Mouse (Mus musculus): ENCODE measurements around the gene Fam57a.

Fam57a gene

DNA sequence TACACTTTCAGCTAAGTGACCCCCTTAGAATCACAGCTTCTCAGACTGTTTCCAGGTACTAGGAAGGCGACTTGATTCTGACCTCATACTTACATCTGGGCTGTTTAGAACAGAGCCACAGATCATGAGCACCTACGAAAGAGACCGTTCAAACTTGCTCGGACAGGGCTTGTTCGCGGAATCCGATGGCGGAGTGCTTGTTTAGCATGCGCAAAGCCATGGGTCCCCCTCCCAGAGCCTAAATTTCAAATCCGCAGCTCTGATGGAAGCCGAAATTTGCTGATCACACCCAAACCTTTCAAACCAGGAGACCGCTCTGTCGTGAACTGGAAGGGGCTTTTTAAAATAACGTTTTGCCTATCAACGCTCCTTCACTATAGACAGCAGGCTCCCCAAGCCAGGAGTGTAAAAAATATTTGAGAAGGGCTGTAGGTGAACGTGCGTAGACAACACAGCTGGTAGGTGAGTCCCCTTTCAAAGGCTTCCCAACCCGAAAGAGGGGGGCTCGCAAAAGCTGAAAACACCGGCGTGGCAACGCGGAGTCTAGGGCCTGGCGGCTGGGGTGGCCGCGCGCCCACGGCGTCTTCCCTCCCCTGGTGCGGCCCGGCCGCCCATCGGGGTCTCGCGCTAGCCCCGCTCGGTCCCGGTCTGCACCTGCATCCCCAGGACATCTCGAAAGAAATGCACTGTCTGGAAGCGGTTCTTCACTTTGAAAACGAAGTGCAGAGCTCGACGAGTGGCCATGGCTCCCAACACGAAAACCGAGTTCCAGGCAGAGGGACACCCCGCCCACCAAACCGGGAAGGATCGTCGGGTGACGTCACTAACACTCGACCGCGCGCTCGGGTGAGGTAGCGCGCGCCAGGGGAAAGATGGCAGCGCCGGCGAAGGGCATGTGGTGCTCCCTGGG, 63.7 kb downstream of the Fam57a start, which contains the start of the genes Mrm3 and Glod4:
Gene Mrm3 (plus strand): TSS at position 815 of the 910 bp plus-strand sequence.
Gene Glod4 (minus strand): TSS at position 825 of the 910 bp plus-strand sequence.
- in situ Hi-C loops (cut with MboI; ENCODE audit: unreplicated experiment in 2 of 2): no loop called here

DNA sequence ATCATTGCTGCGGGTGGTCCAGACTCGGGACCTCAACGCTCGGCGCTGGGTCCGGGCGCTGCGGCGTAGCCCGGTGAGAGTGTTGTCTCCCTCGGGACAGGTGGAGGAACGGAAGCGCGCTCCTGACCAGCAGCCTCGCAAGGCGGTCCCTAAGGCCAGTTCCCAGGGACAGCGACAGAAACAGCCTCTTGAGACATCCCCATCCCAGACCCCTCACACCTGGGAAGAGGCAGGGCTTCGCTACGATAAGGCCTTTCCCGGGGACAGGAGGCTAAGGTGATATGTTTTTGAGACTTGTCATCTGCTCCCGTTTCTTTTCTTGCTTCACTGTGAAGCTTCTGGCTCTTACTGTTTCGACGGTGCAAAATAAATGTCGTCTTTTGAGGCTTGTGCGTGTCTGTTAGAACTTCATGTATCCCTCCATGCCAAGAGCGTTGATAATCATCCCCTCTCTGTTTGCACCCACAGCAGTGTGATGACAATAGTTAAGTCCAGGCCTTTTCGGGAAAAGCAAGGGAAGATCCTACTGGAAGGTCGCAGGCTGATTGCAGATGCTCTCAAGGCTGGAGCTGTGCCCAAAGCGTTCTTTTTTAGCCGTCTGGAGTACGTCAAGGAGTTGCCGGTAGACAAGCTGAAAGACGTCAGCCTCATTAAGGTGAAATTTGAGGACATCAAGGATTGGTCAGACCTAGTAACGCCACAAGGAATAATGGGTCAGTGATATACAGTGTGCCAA, 64.5 kb downstream of the Fam57a start:
- in situ Hi-C loops (cut with MboI; ENCODE audit: unreplicated experiment in 2 of 2): no loop called here

DNA sequence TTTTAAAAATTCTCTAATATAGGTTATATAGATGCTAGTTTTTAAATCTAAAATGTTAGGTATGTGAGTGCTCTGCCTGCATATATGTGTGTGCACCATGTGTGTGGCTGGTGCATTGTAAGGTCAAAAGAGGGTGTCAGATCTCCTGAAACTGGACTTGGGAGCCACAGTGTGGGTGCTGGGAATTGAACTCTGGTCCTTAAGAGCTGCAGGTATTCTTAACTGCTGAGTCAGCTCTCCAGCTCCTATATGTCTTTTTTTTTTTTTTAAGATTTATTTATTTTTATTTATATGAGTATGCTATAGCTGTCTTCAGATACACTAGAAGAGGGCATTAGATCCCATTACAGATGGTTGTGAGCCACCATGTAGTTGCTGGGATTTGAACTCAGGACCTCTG, 67.0 kb downstream of the Fam57a start:
- in situ Hi-C loops (cut with MboI; ENCODE audit: unreplicated experiment in 2 of 2): no loop called here

DNA sequence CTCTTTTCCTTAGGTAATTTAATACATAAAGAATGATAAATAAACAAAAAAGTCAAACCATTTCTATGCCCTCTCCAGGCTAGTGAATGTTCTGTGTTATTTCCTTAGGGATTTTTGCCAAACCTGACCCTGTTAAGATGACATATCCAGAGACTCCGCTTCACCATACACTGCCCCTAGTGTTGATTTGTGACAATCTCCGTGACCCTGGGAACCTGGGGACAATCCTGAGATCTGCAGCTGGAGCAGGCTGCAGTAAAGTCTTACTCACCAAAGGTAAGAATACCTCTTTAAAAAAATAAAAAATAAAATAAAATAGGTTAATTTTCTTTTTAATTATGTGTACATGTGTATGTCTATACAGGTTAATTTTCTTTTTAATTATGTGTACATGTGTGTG, 67.8 kb downstream of the Fam57a start:
- in situ Hi-C loops (cut with MboI; ENCODE audit: unreplicated experiment in 2 of 2): no loop called here

DNA sequence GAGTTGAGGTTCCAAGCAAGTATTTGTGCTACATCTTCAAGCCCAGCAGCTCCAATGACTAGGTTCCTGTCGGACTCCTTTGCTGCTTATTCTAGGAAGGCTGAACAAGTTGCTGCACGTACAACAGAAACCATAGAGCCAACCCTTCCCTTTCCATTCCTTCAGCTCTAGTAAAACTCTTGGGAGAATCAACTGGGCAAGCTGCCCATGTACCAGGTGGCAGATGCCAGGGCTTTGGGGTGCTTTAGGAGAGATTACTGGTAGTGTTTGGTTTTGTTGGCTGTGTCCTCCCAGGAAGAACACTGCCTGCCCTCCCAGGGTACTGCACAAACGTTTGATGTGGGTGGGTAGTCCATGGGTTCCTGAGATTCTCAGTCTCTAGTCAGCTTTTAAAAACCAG, 72.6 kb downstream of the Fam57a start:
- in situ Hi-C loops (cut with MboI; ENCODE audit: unreplicated experiment in 2 of 2): loop anchor here (5.0 kb wide), 2 partner anchors 150 to 155 kb away; partner anchors contain the start of gene Timm22 (in 1 of the 2)

DNA sequence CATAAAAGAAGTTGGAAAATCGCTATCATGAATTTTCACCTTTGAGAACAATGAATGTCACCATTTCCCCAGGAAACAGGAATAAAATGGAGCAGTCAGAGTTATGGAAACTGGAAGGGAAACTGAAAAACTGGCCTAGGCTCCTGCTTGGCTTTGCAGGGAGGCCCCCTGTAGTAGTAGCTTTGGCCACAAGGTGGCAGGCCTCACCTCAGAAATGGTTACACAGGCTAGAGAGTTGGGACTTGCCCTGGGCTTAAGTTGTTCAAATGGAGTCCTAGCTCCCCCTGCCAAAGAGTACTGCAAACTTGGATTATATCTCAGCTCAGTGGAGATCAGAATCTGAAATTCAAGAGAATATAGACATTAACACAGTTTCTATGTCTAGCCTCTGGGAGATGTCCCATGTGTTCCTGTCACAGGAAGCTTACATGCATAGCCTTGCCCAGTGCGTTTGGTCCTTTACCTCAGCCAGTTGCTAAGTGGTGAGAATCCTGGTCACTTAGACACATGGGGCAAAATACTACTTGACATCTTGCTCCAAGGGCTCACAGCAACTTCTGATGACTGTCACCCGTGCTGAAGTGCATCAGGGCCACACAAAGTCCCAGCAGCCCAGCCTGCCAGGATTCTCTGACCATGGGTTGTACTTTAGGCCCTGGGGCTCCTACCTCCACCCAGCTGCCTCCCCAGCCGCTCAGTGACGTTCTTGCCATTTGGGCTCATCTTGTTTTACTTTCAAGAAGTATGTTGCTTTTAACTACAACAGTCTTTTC, 73.9 kb downstream of the Fam57a start:
- in situ Hi-C loops (cut with MboI; ENCODE audit: unreplicated experiment in 2 of 2): loop anchor here (5.0 kb wide), 2 partner anchors 149 to 154 kb away; partner anchors contain the start of gene Timm22 (in 1 of the 2)

DNA sequence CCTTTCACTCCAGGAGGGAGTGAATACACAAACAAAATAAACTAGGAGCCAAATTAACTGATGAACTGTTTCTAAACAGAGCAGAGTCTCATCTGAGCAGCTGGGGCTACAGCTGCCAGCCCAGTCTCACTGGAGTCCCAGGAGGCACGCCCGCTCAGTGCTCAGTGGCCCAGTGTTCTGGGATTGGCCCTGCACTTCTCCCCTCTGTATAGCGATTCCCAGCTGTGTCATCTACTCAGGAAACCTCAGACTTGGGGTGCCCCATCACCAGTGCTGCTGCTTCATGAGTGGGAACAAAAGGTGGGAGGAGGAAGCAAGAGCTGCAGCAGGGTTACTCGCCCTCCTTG, 74.4 kb downstream of the Fam57a start:
- in situ Hi-C loops (cut with MboI; ENCODE audit: unreplicated experiment in 2 of 2): loop anchor here (5.0 kb wide), 2 partner anchors 148 to 153 kb away; partner anchors contain the start of gene Timm22 (in 1 of the 2)

DNA sequence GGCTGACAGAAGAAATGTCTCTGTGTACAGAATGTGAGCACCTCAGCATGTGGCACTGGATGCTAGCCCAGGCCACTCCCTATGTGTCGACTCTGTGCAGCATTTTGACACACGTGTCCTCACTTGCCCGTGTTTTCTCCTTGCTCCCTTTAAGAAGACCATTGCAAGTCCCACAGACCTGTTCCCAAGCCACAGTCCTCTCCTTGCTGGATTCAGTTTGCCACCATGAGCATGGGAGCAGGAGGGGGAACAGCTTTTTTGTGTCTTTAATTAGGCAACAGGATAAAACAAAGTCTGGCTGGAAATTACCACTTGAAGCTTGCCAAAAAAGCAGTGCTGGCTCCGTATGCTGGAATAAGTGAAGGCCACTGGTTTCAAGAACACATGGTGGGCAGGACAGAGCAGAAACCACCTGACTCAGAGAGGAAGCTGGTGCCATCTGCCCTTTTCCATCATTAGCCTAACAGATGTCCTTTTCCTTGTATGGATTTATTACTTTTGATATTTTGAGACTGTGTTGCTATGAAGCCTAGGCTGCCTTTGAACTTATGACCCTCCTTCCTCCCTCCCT, 76.0 kb downstream of the Fam57a start:
- in situ Hi-C loops (cut with MboI; ENCODE audit: unreplicated experiment in 2 of 2): no loop called here

DNA sequence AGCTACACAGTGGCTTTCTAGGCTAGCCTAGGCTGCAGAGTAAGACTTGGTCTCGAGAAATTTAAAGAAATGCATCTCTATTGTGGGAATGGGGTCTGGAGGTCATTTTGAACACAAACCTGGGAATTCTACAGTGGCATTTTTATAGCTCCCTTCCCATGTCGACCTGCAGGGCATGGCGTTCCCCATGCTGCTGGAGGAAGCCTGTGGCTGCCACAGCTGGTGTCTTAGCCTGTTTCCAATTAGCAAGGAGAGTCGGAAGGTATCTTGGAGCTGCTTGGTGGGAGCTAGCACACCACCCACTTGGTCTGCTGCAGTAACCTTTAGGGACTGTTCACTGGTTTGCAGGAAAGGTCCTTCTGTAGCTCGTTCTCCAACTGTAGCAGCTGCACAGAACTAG, 76.7 kb downstream of the Fam57a start:
- in situ Hi-C loops (cut with MboI; ENCODE audit: unreplicated experiment in 2 of 2): no loop called here

DNA sequence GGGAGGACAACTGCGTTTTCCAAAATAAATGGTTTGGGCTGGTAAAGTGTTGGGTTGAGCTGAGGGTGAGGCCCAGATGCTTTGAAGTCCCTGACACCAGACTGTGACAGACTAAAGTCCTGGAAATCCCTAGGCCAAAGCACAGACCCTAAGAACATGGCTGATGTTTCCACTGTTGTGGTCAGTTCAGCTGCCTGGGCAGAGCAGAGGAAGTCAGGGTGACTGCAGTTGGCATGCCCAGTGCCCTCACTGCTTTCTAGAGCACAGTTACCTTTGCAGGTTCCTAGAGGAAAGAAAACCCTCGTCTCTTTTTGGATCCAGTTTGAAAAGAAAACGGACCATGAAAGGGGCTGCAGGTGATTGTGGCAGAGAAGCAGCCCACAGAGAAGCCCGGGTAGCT, 77.9 kb downstream of the Fam57a start:
- in situ Hi-C loops (cut with MboI; ENCODE audit: unreplicated experiment in 2 of 2): no loop called here

DNA sequence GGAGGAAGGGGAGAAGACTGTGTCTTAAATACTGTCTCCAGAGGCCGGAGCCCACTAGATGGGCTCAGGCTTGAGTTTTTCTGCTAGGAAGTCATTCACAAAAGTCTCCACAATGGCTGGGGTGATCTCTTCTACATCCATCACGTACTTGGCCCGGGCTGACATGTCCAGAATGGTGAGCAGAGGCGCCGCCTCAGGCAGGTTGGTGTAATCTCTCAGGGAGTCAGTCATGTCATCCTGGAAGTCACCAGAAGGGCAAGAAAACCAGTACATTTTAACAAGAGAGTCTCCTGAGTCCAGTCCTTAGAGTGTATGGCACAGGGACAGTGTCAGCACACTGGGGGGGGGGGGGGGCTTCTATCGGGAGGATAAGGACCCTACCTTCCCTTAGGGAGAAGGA, 79.0 kb downstream of the Fam57a start:
- in situ Hi-C loops (cut with MboI; ENCODE audit: unreplicated experiment in 2 of 2): no loop called here

DNA sequence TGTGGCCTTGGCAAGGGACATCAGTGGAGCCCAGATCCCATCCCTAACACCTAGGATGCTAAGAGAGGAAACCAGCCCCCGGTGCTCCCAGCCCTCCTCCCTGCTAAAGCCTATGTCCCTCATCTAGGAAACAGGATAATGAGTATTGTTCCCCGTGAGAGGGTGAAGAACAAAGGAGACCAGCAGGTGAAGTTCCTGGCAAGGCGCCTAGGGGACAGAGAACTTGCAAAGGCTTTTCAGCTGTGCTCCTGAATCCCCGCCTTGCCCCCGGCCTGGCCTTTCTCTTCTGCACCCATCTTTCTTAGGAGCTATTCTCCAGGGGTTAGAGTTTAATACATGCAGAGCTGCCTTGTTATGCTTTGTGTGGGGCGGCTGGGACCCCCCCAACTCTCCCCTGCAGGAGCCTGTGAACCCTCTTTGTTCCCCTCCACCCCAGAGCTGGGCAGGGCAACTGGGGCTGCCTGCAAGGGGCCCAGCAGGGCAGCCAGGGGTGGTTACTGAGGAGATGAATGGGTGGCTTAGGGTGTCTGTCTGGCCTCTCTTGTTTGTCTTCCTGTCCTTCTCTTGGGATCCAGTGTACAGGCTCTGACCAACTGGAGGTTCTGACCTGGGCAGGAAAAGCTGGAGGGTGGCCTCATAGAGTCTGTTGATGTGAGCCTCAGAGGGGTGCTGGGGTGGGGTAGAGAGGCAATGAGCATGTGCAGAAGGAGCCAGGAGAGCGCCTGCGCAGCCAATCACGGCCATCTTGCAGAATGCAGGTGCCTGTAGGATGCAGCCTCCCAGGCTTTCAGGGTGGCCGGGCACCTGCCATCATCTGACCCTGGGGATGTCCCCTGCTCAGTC, 81.0 kb downstream of the Fam57a start:
- in situ Hi-C loops (cut with MboI; ENCODE audit: unreplicated experiment in 2 of 2): no loop called here

DNA sequence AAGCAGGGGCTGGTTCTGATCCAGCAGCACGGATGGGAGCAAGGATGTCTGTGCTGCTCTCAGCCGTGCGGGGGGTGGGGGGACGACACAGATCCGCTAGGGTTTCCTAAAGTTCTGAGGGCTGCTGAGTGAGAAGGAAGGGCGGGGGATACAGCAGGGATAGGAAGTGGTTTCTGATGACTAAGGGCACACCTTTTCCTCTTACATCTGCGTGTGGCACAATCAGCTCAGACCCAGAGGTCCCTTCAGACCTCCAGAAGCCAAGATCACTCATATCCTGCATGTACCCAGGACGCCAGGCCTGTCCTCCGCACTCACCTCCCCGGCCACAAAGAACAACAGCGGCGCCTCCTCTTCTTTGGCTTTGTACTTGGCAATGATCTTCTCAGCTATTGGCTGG, 81.8 kb downstream of the Fam57a start:
- in situ Hi-C loops (cut with MboI; ENCODE audit: unreplicated experiment in 2 of 2): no loop called here

DNA sequence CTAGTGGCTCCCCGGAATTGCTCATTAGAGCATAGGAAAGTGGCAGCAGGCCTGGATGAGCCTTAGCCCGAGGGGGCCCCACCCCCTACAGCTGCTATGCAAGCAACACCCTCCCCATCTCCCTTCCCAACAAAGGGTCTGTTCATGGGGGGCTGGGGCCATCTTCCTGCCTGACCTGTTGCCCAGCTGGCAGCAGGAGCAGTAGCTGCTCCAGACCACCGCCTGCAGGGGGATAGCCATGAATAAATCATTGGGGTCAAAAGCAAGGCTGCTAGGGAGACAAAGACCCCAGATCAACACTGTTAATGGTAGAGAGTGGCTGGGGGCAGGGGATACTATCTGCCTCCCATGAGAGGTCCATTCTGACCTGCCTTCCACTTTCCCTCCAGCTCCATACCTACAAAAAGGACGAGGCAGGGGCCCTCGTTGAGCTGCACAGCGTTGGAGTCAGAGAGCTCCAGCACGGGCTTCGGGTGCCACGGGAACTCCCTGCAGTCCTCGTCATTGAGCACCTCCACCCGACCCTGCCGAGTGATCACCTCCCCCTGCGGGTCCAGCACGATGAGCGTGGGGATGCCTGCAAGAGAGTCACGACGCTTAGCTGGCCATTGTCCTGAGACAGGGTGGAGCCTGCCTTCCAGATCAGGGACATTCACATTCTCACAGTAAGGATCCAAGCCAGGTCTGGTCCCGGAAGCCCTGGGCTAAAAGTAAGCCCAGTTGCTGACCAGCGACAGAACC, 83.3 kb downstream of the Fam57a start:
- in situ Hi-C loops (cut with MboI; ENCODE audit: unreplicated experiment in 2 of 2): no loop called here

Measured in v-Abl transformed pro-B cells (cell line).